ENCODE assay signal across 9 mouse cellular contexts in the genomic region with DNA sequence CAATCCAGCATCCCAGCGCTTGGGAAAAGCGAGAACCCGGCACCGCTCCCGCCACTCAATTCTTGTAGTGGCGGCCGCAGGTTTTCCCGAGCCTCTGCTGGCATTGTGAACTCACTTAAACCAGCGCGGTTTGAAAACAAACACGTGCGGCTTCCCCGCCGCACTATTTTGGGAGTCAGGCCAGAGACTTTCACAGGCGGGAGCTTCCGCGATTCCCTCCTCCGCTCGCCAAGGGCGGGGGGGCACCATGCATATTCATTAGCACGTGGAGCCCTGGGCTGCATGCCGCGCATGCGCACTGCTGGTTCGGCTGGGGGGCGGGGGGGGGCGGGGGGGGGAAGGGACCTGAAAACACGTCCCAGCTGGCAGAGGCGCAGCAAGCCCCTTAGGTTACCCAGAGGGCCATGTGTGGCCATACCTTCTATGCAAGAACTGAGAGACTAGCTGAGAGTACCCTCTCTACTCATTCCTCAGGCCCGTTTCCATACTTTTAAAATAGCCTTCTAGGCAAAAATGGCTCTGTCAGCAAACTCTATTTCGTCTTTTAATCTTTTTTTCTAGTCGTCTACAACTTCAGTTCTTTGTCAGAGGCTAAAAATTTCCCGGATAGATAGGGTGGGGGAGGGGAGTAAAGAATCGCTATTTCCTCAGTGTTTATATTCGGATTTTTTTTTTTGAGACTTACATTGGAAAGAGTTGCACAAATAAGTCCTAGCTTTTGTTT. TPM values are rescaled to one million over a fixed set of nuclear protein-coding genes. Genes with fewer than 3 reads are reported as not detected.
DNase-seq lines count a peak whose midpoint lies in the region; ATAC-seq and TF ChIP-seq lines count a peak whose summit lies in the region.
"Had no signal": no experiment of that assay in that cellular context is flagged by ENCODE, and none has a peak within 500 bp of the region (broad histone marks: within the 10 kb centered on the region; RNA-seq: fewer than 3 reads in every experiment).

No protein-coding gene starts in this region.

- no peak for TF ChIP-seq CTCF in gastrocnemius, adult 2 months (IDR thresholded peaks at IDR 0.05)

- peak overlapping the region; percentile 39; the same call in 1 of the 2 replicates for H3K9ac ChIP-seq in hindbrain, embryonic 16.5 days (ENCODE audit: low read depth, low read length)

- peak; percentile 66 for DNase-seq in gastrocnemius, adult 2 months
- DNase-seq in gastrocnemius, postnatal 4 days (ENCODE audit: low spot score in 2 of 2): no peak
- DNase-seq in right cerebral cortex, postnatal 4 days: peak; percentile 61
- no peak for DNase-seq in right cerebral cortex, postnatal 25 days
- DNase-seq in neural tube, embryonic 10.5 days (ENCODE audit: extremely low spot score, low spot score): peak; percentile 86
- no peak for DNase-seq in lung, postnatal 36 days
- no peak for DNase-seq in adrenal gland, postnatal 4 days (ENCODE audit: low spot score in 2 of 2)

- H3K4me1 ChIP-seq in hindbrain, embryonic 16.5 days (ENCODE audit: control insufficient read depth, insufficient read depth, low read depth, low read length): peaks cover 3% of the 10 kb centered on the region; the same call in 1 of the 2 replicates

- no peaks in the 10 kb centered on the region for H3K9me3 ChIP-seq in hindbrain, embryonic 16.5 days (ENCODE audit: control insufficient read depth, low read length)

- H3K27me3 ChIP-seq in hindbrain, embryonic 16.5 days (replicated peaks; ENCODE audit: control insufficient read depth, insufficient read depth, low read length): peaks cover 14% of the 10 kb centered on the region

- H3K36me3 ChIP-seq in hindbrain, embryonic 16.5 days (ENCODE audit: control insufficient read depth, insufficient read depth, low read length): no peaks in the 10 kb centered on the region

- peak overlapping the region; percentile 63 for H3K4me3 ChIP-seq in gastrocnemius, adult 2 months
- peak overlapping the region; percentile 30 for H3K4me3 ChIP-seq in hindbrain, embryonic 16.5 days (ENCODE audit: low read length)
- H3K4me3 ChIP-seq: erythroblast, embryonic 14.5 days had no signal

- intact Hi-C loops in gastrocnemius, adult 2 months (cut with DNase I): no loop called here

- WGBS in hindbrain, embryonic 16.5 days: under 1% methylated on average over 35 of the region's 35 CpGs

- ATAC-seq in hindbrain, embryonic 16.5 days: peak; percentile 82

- H3K27ac ChIP-seq in gastrocnemius, adult 2 months: peak overlapping the region; percentile 40; the same call in 1 of the 2 replicates
- peak overlapping the region; percentile 89 for H3K27ac ChIP-seq in hindbrain, embryonic 16.5 days (ENCODE audit: low read depth, low read length)

- peak overlapping the region; percentile 49 for H3K4me2 ChIP-seq in hindbrain, embryonic 16.5 days (ENCODE audit: low read length)

RNA-seq across cellular contexts. Expression of a gene that starts 6.4 kb away (rescaled TPM):
- not detected for total RNA-seq in gastrocnemius, adult 2 months (2021)
- total RNA-seq in gastrocnemius, postnatal 4 days (2021): under 1 TPM; 0.73 to 0.78 TPM
- 62.4 and 67.4 TPM in 2 replicates for polyA plus RNA-seq in hindbrain, embryonic 16.5 days (2015; fragmentation: Nextera tagmentation; extraction: Ambion mirVana)
- total RNA-seq in adrenal gland, postnatal 4 days (2021): under 1 TPM in 1 of 2 experiments, not detected in 1; 0.56 TPM

RNA-seq across cellular contexts. Expression of a gene that starts 9.8 kb away (rescaled TPM):
- 1 to 10 TPM in 1 of 2 experiments, under 1 TPM in 1; 0.81 to 1.4 TPM for total RNA-seq in gastrocnemius, adult 2 months (2021)
- total RNA-seq in gastrocnemius, postnatal 4 days (2021): 1 to 10 TPM; 2.2 to 2.4 TPM
- polyA plus RNA-seq in hindbrain, embryonic 16.5 days (2015; fragmentation: Nextera tagmentation; extraction: Ambion mirVana): 11.4 and 14.6 TPM in 2 replicates
- 1 to 10 TPM in 1 of 2 experiments, not detected in 1; 2.2 TPM for total RNA-seq in adrenal gland, postnatal 4 days (2021)
- polyA plus RNA-seq: erythroblast, embryonic 14.5 days had no signal

Comparison
In these comparisons a context has a peak if more than half of its experiments do, and no peak if none do; other contexts are left out.
1. DNase-seq: peak in gastrocnemius, adult 2 months (single experiment), right cerebral cortex, postnatal 4 days (single experiment) and neural tube, embryonic 10.5 days (single experiment); none in gastrocnemius, postnatal 4 days (0 of 2), right cerebral cortex, postnatal 25 days (single experiment), lung, postnatal 36 days (single experiment) and adrenal gland, postnatal 4 days (0 of 2).